Mouse (Mus musculus) brain, embryonic 14.5 days (tissue): ENCODE results near the gene Sgms1.

Experiments
- CTCF ChIP-seq: fragments of 200-500 bp; IDR thresholded peaks from 2 replicates; pipeline ENCODE4 v1.5.1; 2012; ENCODE audit warnings: inconsistent platforms, mild to moderate bottlenecking, moderate library complexity, borderline replicate concordance; ENCODE audit not compliant: insufficient read depth, insufficient read length; ENCODE audit errors: extremely low read depth
- POLR2A ChIP-seq: fragments of 200-500 bp; IDR thresholded peaks from 2 replicates; pipeline ENCODE4 v1.6.1; 2012; ENCODE audit warnings: mild to moderate bottlenecking, inconsistent platforms, borderline replicate concordance; ENCODE audit not compliant: poor library complexity, insufficient read depth, insufficient read length, severe bottlenecking; ENCODE audit errors: extremely low read depth

DNA sequence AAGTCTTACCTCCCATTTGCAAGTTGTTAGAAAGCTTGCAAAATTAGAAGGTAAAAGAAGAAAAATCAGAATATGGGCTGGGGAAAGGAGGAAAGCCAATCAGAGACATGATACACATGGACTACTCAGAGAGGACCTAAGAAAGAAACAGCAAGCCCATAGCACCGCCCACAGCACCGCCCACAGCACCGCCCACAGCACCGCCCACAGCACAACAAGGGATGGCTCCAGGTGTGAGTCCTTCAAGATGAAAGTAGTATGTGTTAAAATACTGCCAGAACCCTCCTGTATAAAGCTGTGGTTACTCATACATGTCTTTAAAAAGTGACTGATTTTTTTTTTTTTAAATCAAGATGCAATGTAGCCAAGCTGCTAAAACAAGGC, 44.8 kb downstream of the Sgms1 start:
- TF ChIP-seq CTCF (no peak), POLR2A (no peak)
